Mouse (Mus musculus) liver, embryonic 14.5 days (tissue): ENCODE data around the gene Htr7. TPM values are rescaled to one million over a fixed set of nuclear protein-coding genes. Genes with fewer than 3 reads are reported as not detected.

Source experiments
- ATAC-seq: fragments of 200-750 bp; cut with Nextera tagmentation; 2 replicates; pipeline ENCODE4 v1.8.0; 2017; ENCODE audit warnings: moderate number of reproducible peaks, mild to moderate bottlenecking, moderate library complexity; ENCODE audit not compliant: insufficient read depth
- DNase-seq, 3 experiments: peaks; one replicate each; pipeline ENCODE4 v3.0.0-alpha.2; 2012 to 2013; ENCODE audit warnings: low read depth in 3 of 3, low spot score in 3 of 3
- H3K27ac ChIP-seq: fragments of 300-500 bp; sonication (generic); 2 replicates; pipeline ENCODE4 v1.5.1; 2014; ENCODE audit warnings: moderate library complexity, mild to moderate bottlenecking, control low read depth, inconsistent platforms
- H3K27me3 ChIP-seq: fragments of 300-500 bp; sonication (generic); 2 replicates; pipeline ENCODE4 v1.6.1; 2014; ENCODE audit warnings: mild to moderate bottlenecking, low read length, moderate library complexity; ENCODE audit not compliant: control insufficient read depth, insufficient read depth
- H3K36me3 ChIP-seq: fragments of 300-500 bp; sonication (generic); replicated peaks from 2 replicates; pipeline ENCODE4 v1.6.1; 2014; ENCODE audit warnings: low read depth; ENCODE audit not compliant: control insufficient read depth, insufficient read depth
- H3K4me1 ChIP-seq, 2 experiments: fragments of 200-500 bp in 1 of 2; fragments of 300-500 bp in 1 of 2; sonication (generic) in 1 of 2; replicated peaks; 2 replicates each; pipeline ENCODE4 v1.6.1; 2012 to 2014; ENCODE audit warnings: antibody characterized with exemption in 1 of 2, inconsistent platforms in 1 of 2, low read length in 1 of 2; ENCODE audit not compliant: control insufficient read depth in 2 of 2, insufficient read depth in 2 of 2
- H3K4me2 ChIP-seq: fragments of 300-500 bp; sonication (generic); 2 replicates; pipeline ENCODE4 v1.6.1; 2014; ENCODE audit warnings: low read depth, mild to moderate bottlenecking, control low read depth, moderate library complexity
- H3K4me3 ChIP-seq, 2 experiments: fragments of 200-500 bp in 1 of 2; fragments of 300-500 bp in 1 of 2; sonication (generic) in 1 of 2; 2 replicates each; pipeline ENCODE4 v1.5.1; 2012 to 2014; ENCODE audit warnings: low read depth in 2 of 2, low read length in 2 of 2, mild to moderate bottlenecking in 2 of 2, control low read depth in 1 of 2, inconsistent platforms in 1 of 2, moderate library complexity in 1 of 2; ENCODE audit not compliant: insufficient read depth in 1 of 2
- H3K9ac ChIP-seq: fragments of 300-500 bp; sonication (generic); replicated peaks from 2 replicates; pipeline ENCODE4 v1.6.1; 2014; ENCODE audit warnings: mild to moderate bottlenecking, control low read depth, moderate library complexity
- H3K9me3 ChIP-seq: fragments of 300-500 bp; sonication (generic); 2 replicates; pipeline ENCODE4 v1.6.1; 2016; ENCODE audit warnings: low read length, mixed read lengths; ENCODE audit not compliant: control insufficient read depth
- CTCF ChIP-seq: IDR thresholded peaks from 2 replicates; pipeline ENCODE4 v1.5.1; 2016; ENCODE audit warnings: antibody characterized with exemption, low read depth, control low read depth
- EP300 ChIP-seq: IDR thresholded peaks from 2 replicates; pipeline ENCODE4 v1.6.1; 2016; ENCODE audit warnings: antibody characterized with exemption, low read depth
- WGBS: fragments of 180-500 bp; shearing (Covaris S2); extraction: QIAGEN DNeasy Blood & Tissue Kit; methylation state at CpG from one replicate; pipeline ENCODE4 v1.1.7; 2014; ENCODE audit not compliant: insufficient replicate concordance; 5-methylcytosine and 5-hydroxymethylcytosine counted together
- polyA plus RNA-seq, 2 experiments: library from polyadenylated mRNA; depleted of rRNA in 1 of 2; stranded (reverse) in 1 of 2; unstranded in 1 of 2; fragments of >200 nt; fragmentation: Nextera tagmentation in 1 of 2; extraction: Ambion mirVana in 1 of 2; gene quantifications; 2 replicates each; pipeline versions ENCODE4 v1.2.1 to v1.2.3; 2012 to 2014

The Htr7 gene
- polyA plus RNA-seq, 2 experiments, result 0.01 TPM; not detected in 1

- no peak for DNase-seq
- no peaks in the 10 kb centered on the region for H3K9me3 ChIP-seq
- TF ChIP-seq EP300, result no peak
- no peak for TF ChIP-seq CTCF
- no peaks in the 10 kb centered on the region for H3K4me1 ChIP-seq
- H3K36me3 ChIP-seq, result no peaks in the 10 kb centered on the region
- ATAC-seq, result no peak
- peak overlapping the region; percentile 54 for H3K4me2 ChIP-seq
- WGBS, result 9% methylated on average over 47 of the region's 49 CpGs
- H3K4me3 ChIP-seq, result peak overlapping the region in 1 of 2 experiments; percentile 39; a peak in 2 of 4 replicates
- H3K27ac ChIP-seq, result no peak overlapping the region
- H3K9ac ChIP-seq, result no peak overlapping the region
- peaks cover 36% of the 10 kb centered on the region for H3K27me3 ChIP-seq
Measured at GRCm38 (mm10) chr19:36056502-36057221, 645 bp downstream of the Htr7 start.

DNA sequence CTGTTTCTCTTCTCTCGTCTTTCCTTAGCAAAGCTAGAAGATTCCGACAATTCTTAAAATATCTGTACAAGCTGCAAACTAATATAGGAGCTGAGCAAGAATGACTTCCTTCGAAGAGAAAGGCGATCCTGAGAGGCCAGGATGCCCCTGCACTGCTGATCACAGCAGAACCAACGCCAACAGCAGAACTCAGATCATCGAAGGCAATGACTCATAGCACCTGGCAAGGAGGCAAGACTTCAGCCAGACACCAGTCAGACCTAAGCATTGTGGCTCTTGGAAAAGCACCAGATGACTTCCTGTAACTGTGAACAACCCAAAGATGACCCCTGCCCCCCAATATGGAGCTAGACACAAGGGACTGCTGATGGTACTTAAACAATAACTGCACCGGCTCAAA lies 11.3 kb downstream of the Htr7 start:
- TF ChIP-seq EP300 (no peak), CTCF (no peak)
- no peak overlapping the region for H3K9ac ChIP-seq
- no peaks in the 10 kb centered on the region for H3K36me3 ChIP-seq
- DNase-seq (no peak), ATAC-seq (no peak)
- no peaks in the 10 kb centered on the region for H3K9me3 ChIP-seq
- H3K4me1 ChIP-seq, result no peaks in the 10 kb centered on the region
- no peaks in the 10 kb centered on the region for H3K27me3 ChIP-seq
- H3K27ac ChIP-seq, result no peak overlapping the region
- H3K4me3 ChIP-seq, result no peak overlapping the region
- 64% methylated on average over 7 of the region's 7 CpGs for WGBS
- no peak overlapping the region for H3K4me2 ChIP-seq

GRCm38 (mm10) chr19:36014836-36015235 lies 42.5 kb downstream of the Htr7 start:
- H3K4me1 ChIP-seq, result no peaks in the 10 kb centered on the region
- H3K36me3 ChIP-seq, result no peaks in the 10 kb centered on the region

DNA sequence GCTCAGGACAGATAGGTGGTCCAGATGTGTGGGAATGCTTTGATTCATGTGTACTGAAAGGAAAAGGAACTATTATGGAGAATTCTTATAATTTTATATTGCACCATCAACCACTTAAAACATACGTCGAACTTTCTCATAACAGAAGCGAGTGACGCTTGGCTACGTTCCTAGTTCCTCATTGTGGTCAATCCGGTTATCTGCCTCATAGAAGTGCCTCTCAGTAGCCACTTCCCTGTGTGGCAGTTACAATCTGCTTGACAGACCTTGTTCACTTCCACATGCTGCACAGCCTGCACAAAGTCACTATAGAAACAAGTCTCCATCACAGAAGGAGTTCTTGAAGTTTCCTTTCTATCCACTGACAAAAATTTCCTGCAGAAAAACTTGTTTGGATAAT lies 51.0 kb downstream of the Htr7 start:
- Histone ChIP-seq H3K4me3 (no peak overlapping the region), H3K9ac (no peak overlapping the region), H3K4me2 (no peak overlapping the region), H3K27ac (no peak overlapping the region), H3K4me1 (no peaks in the 10 kb centered on the region), H3K36me3 (no peaks in the 10 kb centered on the region), H3K27me3 (no peaks in the 10 kb centered on the region), H3K9me3 (no peaks in the 10 kb centered on the region)
- 21% methylated on average over 6 of the region's 6 CpGs for WGBS
- DNase-seq (peak in 2 of 3 experiments; percentile 11 to 22), ATAC-seq (no peak)
- TF ChIP-seq CTCF (no peak), EP300 (no peak)

More at GRCm38 (mm10) chr19:36014836-36015235, 42.5 kb downstream of the Htr7 start:
- DNase-seq (no peak), ATAC-seq (no peak)
- WGBS, result 26% methylated on average over 3 of the region's 3 CpGs
- Histone ChIP-seq H3K9me3 (no peaks in the 10 kb centered on the region), H3K4me2 (no peak overlapping the region), H3K4me3 (no peak overlapping the region), H3K27ac (no peak overlapping the region), H3K9ac (no peak overlapping the region), H3K27me3 (no peaks in the 10 kb centered on the region)
- no peak for TF ChIP-seq CTCF

- DNase-seq (no peak), ATAC-seq (no peak)
- Histone ChIP-seq H3K36me3 (no peaks in the 10 kb centered on the region), H3K27me3 (no peaks in the 10 kb centered on the region), H3K4me1 (no peaks in the 10 kb centered on the region), H3K4me3 (no peak overlapping the region), H3K4me2 (no peak overlapping the region), H3K9ac (no peak overlapping the region), H3K9me3 (no peaks in the 10 kb centered on the region), H3K27ac (no peak overlapping the region)
- 38% methylated on average over 2 of the region's 2 CpGs for WGBS
- no peak for TF ChIP-seq CTCF
- TF ChIP-seq EP300, result no peak
Measured at GRCm38 (mm10) chr19:36004961-36005360, 52.3 kb downstream of the Htr7 start.
